Mouse (Mus musculus): ENCODE data around the gene Ttc21b.
"Not testable (repeated sequence)": the region's sequence is repeated elsewhere in the genome, so short reads cannot be mapped to it uniquely, and the experiment has no call there.

Gene Ttc21b

DNA sequence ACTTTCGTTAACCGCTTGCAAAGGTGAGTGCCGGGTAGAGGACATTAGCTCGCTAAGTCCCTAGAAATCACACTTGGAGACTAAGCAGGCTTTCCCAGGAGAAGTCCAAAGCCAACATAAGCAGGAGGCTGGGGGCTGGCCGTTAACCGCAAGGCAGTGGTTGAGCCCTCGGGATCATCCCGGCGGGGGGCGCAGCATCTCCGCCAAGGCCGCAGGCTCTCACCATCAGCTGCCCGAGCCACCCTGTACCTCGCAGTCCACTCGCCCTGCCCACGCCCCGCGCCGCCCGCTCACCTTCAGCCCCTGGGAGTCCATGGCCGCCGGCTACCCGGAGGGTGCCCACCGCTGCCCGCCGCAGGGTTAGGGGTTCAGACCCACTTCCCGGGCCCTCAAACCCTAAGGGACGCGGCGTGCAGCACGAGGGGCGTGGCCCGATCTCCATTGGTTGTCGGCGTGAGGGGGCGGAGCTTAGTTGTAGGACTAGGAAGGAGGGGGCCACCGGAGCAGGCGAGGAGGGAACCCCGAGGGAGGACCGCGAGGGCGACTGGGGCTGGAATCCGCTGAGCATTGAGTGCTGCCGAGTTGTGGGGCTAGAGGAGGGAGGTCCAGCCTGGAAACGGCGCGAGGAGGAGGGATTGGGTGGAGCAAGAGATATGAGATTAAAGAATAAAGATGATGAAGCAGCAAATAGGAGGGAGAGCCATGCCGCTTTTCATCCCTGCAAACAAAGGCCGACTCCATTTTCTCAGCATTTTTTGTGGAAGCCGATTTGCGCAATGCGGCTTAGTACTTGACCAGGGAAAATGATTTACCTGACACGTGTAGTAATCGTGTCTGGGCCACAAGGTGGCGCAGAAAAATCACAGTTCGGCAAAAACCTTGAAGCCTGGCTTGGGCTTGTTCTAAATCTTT lies at the start of gene Ttc21b:
Ttc21b (minus strand) TSS at position 398 of the 912 bp plus-strand sequence.
- in situ Hi-C loops (cut with MboI, MseI), result loop anchor here in 1 of 2 experiments (5.0 kb wide), 2 partner anchors 134 to 151 kb away; partner anchors contain the start of gene Galnt3

GRCm38 (mm10) chr2:66272551-66272950 lies 16.1 kb upstream of the Ttc21b start:
- in situ Hi-C loops (cut with MboI, MseI), result no loop called here

- in situ Hi-C loops (cut with MboI, MseI), result no loop called here
These were observed 12.4 kb downstream of the Ttc21b start for GRCm38 (mm10) chr2:66244013-66244412.

DNA sequence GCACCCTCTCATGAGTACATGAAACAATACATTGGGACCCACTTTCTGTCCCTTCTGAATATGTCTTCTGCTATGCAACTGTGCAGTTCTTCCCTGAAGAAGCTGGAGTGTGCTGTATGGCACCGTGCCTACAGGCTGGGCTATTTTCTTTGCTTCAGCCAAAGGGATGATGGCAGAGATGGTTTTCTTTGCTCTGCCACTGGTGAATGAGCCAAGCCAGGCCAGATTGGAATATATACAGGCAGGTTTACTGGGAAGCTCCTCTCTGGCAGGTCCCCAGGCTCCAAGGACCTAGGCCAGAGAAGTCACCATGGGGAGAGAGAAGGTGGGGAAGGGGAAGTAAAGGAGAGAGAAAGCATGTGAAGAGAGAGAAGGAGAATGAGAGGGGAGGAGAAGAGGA lies 16.1 kb downstream of the Ttc21b start:
- in situ Hi-C loops (cut with MboI, MseI), result no loop called here

- in situ Hi-C loops (cut with MboI, MseI), result no loop called here
These were observed 17.5 kb downstream of the Ttc21b start for GRCm38 (mm10) chr2:66238886-66239285.

GRCm38 (mm10) chr2:66220954-66221353 lies 35.5 kb downstream of the Ttc21b start:
- in situ Hi-C loops (cut with MboI, MseI), result no loop called here

DNA sequence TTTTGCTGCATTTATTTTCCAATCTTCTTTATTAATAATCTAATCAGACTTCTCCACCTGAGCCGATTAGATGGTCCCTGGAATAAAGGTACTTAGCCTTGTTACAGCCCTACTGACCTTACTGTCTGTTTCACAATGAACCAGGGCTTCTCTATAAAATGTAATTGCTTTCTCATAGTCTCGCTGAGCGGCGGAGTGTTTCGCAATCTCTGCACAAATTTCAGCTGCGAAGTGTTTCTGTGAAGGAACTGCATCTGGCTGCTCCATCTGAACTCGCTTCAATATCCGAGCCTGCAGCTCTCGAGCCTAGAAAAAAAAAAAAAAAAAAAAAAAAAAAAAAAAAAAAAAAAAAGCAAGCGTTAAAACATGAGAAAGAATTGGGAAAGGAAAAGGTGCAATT lies 46.5 kb downstream of the Ttc21b start:
- in situ Hi-C loops (cut with MboI, MseI), result loop anchor here in 1 of 2 experiments (10.0 kb wide), 1 partner anchor 1145 kb away; no protein-coding TSS in a partner anchor

- in situ Hi-C loops (cut with MboI, MseI), result loop anchor here in 1 of 2 experiments (10.0 kb wide), 1 partner anchor 1145 kb away; no protein-coding TSS in a partner anchor
These were observed 47.1 kb downstream of the Ttc21b start for GRCm38 (mm10) chr2:66209353-66209752.

- in situ Hi-C loops (cut with MboI, MseI), result loop anchor here in 1 of 2 experiments (10.0 kb wide), 1 partner anchor 1142 kb away; no protein-coding TSS in a partner anchor
These were observed 49.6 kb downstream of the Ttc21b start for GRCm38 (mm10) chr2:66206796-66207195.

GRCm38 (mm10) chr2:66204218-66204617 lies 52.2 kb downstream of the Ttc21b start:
- in situ Hi-C loops (cut with MboI, MseI), result loop anchor here in 1 of 2 experiments (10.0 kb wide), 1 partner anchor 1139 kb away; no protein-coding TSS in a partner anchor

DNA sequence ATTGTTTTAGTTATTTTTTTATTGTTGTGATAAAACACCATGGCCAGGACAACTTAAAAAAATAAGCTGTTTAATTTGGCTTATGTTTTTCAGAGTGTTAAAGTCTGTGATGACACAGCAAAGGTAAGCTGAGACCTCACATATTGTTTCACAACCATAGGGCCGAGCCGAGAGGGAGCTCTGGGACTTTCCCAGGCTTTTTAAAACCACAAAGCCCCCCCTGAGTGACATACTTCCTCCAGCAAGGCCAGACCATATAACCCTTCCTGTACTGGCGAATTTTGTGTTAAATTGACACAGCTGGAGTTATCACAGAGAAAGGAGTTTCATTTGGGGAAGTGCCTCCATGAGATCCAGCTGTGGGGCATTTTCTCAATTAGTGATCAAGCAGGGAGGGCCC lies 56.2 kb downstream of the Ttc21b start:
- in situ Hi-C loops (cut with MboI, MseI), result loop anchor here in 1 of 2 experiments (10.0 kb wide), 1 partner anchor 1135 kb away; no protein-coding TSS in a partner anchor

GRCm38 (mm10) chr2:66191691-66192100 lies 64.7 kb downstream of the Ttc21b start:
- in situ Hi-C loops (cut with MboI, MseI), result no loop called here

DNA sequence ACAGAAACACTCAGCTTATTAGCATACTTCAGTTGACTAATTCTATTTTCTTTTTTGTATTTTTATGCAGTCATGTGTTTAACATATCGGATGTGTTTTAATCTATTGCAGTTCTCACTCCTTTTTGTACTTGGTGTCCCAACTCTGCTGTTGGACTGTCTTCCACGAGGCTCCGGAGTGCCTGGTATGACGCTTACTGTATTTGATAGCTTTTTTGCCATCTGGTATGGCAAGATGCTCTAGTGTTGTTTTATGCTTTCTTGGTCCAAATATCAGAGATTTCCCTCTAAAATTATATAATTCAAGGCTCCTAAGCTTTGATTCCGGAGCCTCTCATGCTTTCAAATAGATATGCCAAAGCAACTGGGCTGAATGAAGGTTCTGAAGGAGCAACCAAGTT lies 66.3 kb downstream of the Ttc21b start:
- in situ Hi-C loops (cut with MboI, MseI), result no loop called here

- in situ Hi-C loops (cut with MboI, MseI), result not testable (repeated sequence)
These were observed 67.2 kb downstream of the Ttc21b start for GRCm38 (mm10) chr2:66189197-66189596.

DNA sequence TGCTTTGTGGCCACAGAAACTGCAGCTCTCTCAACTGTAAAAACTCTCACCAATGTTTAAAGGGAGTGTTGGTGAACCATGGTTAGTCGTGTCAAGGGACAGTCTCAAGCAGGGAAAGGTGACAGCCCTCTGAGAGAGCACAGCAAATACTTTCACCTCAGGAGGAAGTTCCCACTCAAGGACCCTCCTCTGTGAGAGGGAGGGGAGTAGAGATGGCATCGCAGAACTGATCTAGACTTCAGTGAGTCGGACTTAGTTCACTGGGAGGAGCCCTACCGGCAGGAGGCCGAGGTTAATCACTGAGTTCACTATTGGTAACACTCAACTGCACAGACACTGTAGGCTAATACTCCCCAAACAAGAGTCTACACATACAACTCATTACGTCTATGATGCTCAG lies 68.9 kb downstream of the Ttc21b start:
- in situ Hi-C loops (cut with MboI, MseI), result no loop called here

- in situ Hi-C loops (cut with MboI, MseI), result no loop called here
These were observed 71.8 kb downstream of the Ttc21b start for GRCm38 (mm10) chr2:66184431-66185164.

DNA sequence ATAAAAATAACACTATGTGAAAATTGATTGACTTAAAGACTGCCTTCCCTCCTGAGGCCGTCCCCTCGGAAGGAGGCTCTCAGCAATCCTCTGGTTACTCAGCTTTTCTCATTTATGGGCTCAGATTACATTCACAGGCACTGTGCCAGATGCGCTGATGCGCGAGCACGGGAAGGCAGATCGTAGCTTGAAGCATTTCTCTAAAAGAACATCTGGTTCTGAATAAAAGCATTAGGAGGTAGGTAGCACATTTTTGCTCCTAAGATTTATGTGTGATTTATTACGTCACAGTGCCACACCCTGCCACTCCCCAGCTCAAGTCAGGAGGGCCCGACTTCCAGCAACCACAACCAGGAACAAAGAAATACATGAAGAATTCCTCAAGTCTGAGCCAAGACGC lies 76.1 kb downstream of the Ttc21b start:
- in situ Hi-C loops (cut with MboI, MseI), result no loop called here

- in situ Hi-C loops (cut with MboI, MseI), result no loop called here
These were observed 76.6 kb downstream of the Ttc21b start for GRCm38 (mm10) chr2:66179782-66180181.

GRCm38 (mm10) chr2:66178848-66179215 lies 77.6 kb downstream of the Ttc21b start:
- in situ Hi-C loops (cut with MboI, MseI), result no loop called here

GRCm38 (mm10) chr2:66177886-66178847 lies 78.2 kb downstream of the Ttc21b start:
- in situ Hi-C loops (cut with MboI, MseI), result no loop called here

DNA sequence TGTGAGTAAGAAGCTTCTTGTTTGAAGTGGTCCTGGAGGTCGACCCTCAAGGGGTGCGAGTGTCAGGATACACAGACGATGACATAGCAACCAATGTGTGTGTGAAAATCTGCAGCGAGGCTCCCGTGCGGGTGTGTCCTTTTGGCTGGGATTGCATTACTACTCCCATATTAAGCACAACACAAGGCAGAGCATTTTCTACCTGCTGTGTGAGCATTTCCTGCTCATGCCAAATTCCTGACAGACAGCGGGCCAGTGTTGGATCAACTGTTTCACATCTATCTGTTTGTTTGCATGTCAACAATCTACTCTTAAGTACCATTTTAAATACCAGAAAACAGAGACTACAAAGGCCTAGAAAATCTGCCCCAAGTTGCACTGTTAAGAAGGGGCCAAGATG lies 79.4 kb downstream of the Ttc21b start:
- in situ Hi-C loops (cut with MboI, MseI), result no loop called here

Data from T-helper 17 cell (primary cell).